Mouse (Mus musculus) brain, embryonic 14.5 days (tissue): Measurements from ENCODE around the gene Lrrc75a. TPM values are rescaled to one million over a fixed set of nuclear protein-coding genes. Genes with fewer than 3 reads are reported as not detected.

Source experiments
- DNase-seq: peaks from one replicate; pipeline ENCODE4 v3.0.0-alpha.2; 2011; ENCODE audit warnings: low read depth
- CTCF ChIP-seq: fragments of 200-500 bp; IDR thresholded peaks from 2 replicates; pipeline ENCODE4 v1.5.1; 2012; ENCODE audit warnings: inconsistent platforms, mild to moderate bottlenecking, moderate library complexity, borderline replicate concordance; ENCODE audit not compliant: insufficient read depth, insufficient read length; ENCODE audit errors: extremely low read depth
- POLR2A ChIP-seq: fragments of 200-500 bp; IDR thresholded peaks from 2 replicates; pipeline ENCODE4 v1.6.1; 2012; ENCODE audit warnings: mild to moderate bottlenecking, inconsistent platforms, borderline replicate concordance; ENCODE audit not compliant: poor library complexity, insufficient read depth, insufficient read length, severe bottlenecking; ENCODE audit errors: extremely low read depth
- polyA plus RNA-seq: library from polyadenylated mRNA; depleted of rRNA; stranded (reverse); fragments of >200 nt; gene quantifications from 2 replicates; pipeline ENCODE4 v1.2.3, GENCODE M21; 2012

Lrrc75a gene
- polyA plus RNA-seq, 1 experiment = 23.4 TPM

GRCm38 (mm10) chr11:62589391-62589790 lies 58.9 kb downstream of the Lrrc75a start:
- TF ChIP-seq POLR2A = no peak
- TF ChIP-seq CTCF = no peak
- DNase-seq = no peak

GRCm38 (mm10) chr11:62587034-62587433 lies 61.3 kb downstream of the Lrrc75a start:
- no peak for DNase-seq
- TF ChIP-seq CTCF (no peak), POLR2A (no peak)

GRCm38 (mm10) chr11:62584671-62585206 lies 63.6 kb downstream of the Lrrc75a start:
- DNase-seq = no peak
- TF ChIP-seq POLR2A (no peak), CTCF (no peak)

GRCm38 (mm10) chr11:62583031-62583430 lies 65.3 kb downstream of the Lrrc75a start:
- TF ChIP-seq CTCF (no peak), POLR2A (no peak)
- DNase-seq = no peak

GRCm38 (mm10) chr11:62576530-62577152 lies 71.7 kb downstream of the Lrrc75a start:
- TF ChIP-seq CTCF (no peak), POLR2A (no peak)
- DNase-seq = no peak

GRCm38 (mm10) chr11:62575659-62576438 lies 72.5 kb downstream of the Lrrc75a start:
- TF ChIP-seq CTCF (no peak), POLR2A (no peak)
- peak; percentile 62 for DNase-seq

GRCm38 (mm10) chr11:62575297-62575658 lies 73.0 kb downstream of the Lrrc75a start:
- DNase-seq = peak; percentile 90
- no peak for TF ChIP-seq POLR2A
- peak; percentile 96 for TF ChIP-seq CTCF

- DNase-seq = no peak
- TF ChIP-seq CTCF (no peak), POLR2A (no peak)
These were observed 73.6 kb downstream of the Lrrc75a start for GRCm38 (mm10) chr11:62574703-62575085.

- no peak for DNase-seq
- TF ChIP-seq POLR2A = no peak
- TF ChIP-seq CTCF = no peak
These were observed 74.2 kb downstream of the Lrrc75a start, which contains the start of gene Trpv2 for GRCm38 (mm10) chr11:62573959-62574702. Gene Trpv2 (plus strand): TSS chr11:62574486.

- no peak for DNase-seq
- no peak for TF ChIP-seq CTCF
- no peak for TF ChIP-seq POLR2A
These were observed 80.0 kb downstream of the Lrrc75a start for GRCm38 (mm10) chr11:62568300-62568699.

- DNase-seq = no peak
- no peak for TF ChIP-seq POLR2A
- TF ChIP-seq CTCF = no peak
These were observed 82.1 kb downstream of the Lrrc75a start for GRCm38 (mm10) chr11:62566211-62566610.
